Mouse (Mus musculus) limb, embryonic 12.5 days (tissue): ENCODE measurements around the gene 4930558K02Rik. TPM values are rescaled to one million over a fixed set of nuclear protein-coding genes. Genes with fewer than 3 reads are reported as not detected.
A peak's percentile ranks its signal among the peaks of the same experiment; 100 is the strongest.

ENCODE experiments used
- ATAC-seq: fragments of 200-750 bp; cut with Nextera tagmentation; 2 replicates; pipeline ENCODE4 v1.8.0; 2017; ENCODE audit warnings: low read depth, moderate TSS enrichment; ENCODE audit not compliant: insufficient number of reproducible peaks, insufficient read depth, low FRiP score, low TSS enrichment
- H3K27ac ChIP-seq: fragments of 300-500 bp; sonication (generic); 2 replicates; pipeline ENCODE4 v1.5.1; 2016; ENCODE audit warnings: mild to moderate bottlenecking, moderate library complexity
- H3K27me3 ChIP-seq: fragments of 300-500 bp; sonication (generic); 2 replicates; pipeline ENCODE4 v1.6.1; 2016; ENCODE audit warnings: mild to moderate bottlenecking, moderate library complexity
- H3K36me3 ChIP-seq: fragments of 300-500 bp; sonication (generic); 2 replicates; pipeline ENCODE4 v1.6.1; 2016; ENCODE audit warnings: mild to moderate bottlenecking, moderate library complexity
- H3K4me1 ChIP-seq: fragments of 300-500 bp; sonication (generic); replicated peaks from 2 replicates; pipeline ENCODE4 v1.6.1; 2016
- H3K4me2 ChIP-seq: fragments of 300-500 bp; sonication (generic); 2 replicates; pipeline ENCODE4 v1.6.1; 2016; ENCODE audit warnings: mild to moderate bottlenecking, moderate library complexity
- H3K4me3 ChIP-seq: fragments of 300-500 bp; sonication (generic); replicated peaks from 2 replicates; pipeline ENCODE4 v1.5.1; 2016; ENCODE audit warnings: mild to moderate bottlenecking
- H3K9ac ChIP-seq: fragments of 300-500 bp; sonication (generic); replicated peaks from 2 replicates; pipeline ENCODE4 v1.6.1; 2016; ENCODE audit warnings: mild to moderate bottlenecking, moderate library complexity
- H3K9me3 ChIP-seq: fragments of 300-500 bp; sonication (generic); 2 replicates; pipeline ENCODE4 v1.6.1; 2016; ENCODE audit warnings: mild to moderate bottlenecking, moderate library complexity
- WGBS: fragments of 180-500 bp; shearing (Covaris S2); methylation state at CpG from one replicate; pipeline ENCODE4 v1.1.7; 2016; 5-methylcytosine and 5-hydroxymethylcytosine counted together
- polyA plus RNA-seq: library from polyadenylated mRNA; unstranded; fragments of >200 nt; fragmentation: Nextera tagmentation; extraction: Ambion mirVana; gene quantifications from 2 replicates; pipeline ENCODE4 v1.2.1, GENCODE M21; 2016

The 4930558K02Rik gene
- polyA plus RNA-seq, 1 experiment from 2014 or later, result not detected

DNA sequence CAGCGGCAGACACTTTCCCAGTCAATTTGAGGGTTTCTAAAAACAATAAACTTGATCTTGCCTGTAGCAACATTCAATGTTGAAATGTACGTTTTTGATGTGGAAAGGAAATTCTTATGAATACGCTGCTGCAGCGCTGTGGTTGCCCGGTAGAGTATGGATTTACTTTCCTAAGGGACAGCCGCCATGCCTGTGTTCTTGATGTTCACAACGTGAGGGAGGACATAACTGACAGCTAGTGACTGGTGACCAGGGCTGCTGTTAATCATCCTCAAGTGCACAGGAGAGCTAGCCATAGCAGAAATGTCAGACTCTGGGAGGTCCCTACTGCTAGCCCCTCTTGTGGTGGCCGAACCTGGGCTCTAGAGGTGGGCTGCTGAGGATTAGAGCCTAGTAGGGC is 29.6 kb upstream of the 4930558K02Rik start:
- ATAC-seq, result no peak
- WGBS, result 20% methylated on average over 8 of the region's 8 CpGs
- Histone ChIP-seq H3K9ac (peak overlapping the region; percentile 44; the same call in 1 of the 2 replicates), H3K27me3 (no peaks in the 10 kb centered on the region), H3K4me2 (peak overlapping the region; percentile 38), H3K27ac (peak overlapping the region; percentile 99), H3K9me3 (no peaks in the 10 kb centered on the region), H3K4me1 (peaks cover 80% of the 10 kb centered on the region), H3K4me3 (no peak overlapping the region), H3K36me3 (peaks cover 4% of the 10 kb centered on the region; the same call in 1 of the 2 replicates)

DNA sequence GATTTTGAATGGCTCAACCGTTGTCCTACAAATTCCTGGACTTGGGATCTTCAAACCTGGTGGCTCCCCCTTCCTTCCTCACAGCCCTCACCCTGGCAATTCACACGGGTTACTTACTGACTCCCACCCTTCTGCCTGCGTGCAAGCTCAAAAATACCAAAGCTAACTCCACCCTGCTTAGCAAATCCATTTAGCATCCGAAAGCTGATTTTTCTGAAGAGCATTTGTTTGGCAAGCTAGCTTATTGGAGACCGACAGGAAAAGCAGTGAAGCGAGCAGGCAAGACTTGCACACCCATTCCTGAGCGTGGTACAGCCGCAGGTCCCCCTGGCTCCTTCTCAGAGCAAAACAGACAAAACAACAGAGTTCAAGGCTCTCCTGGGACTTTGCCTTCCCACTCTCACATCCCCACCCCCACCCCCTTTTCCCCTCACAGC is 29.2 kb upstream of the 4930558K02Rik start:
- H3K9me3 ChIP-seq, result no peaks in the 10 kb centered on the region
- peak overlapping the region; percentile 44 for H3K9ac ChIP-seq
- ATAC-seq, result peak; percentile 72; the same call in 1 of the 2 replicates
- peaks cover 4% of the 10 kb centered on the region; the same call in 1 of the 2 replicates for H3K36me3 ChIP-seq
- H3K4me2 ChIP-seq, result peak overlapping the region; percentile 38
- no peaks in the 10 kb centered on the region for H3K27me3 ChIP-seq
- peaks cover 80% of the 10 kb centered on the region for H3K4me1 ChIP-seq
- no peak overlapping the region for H3K4me3 ChIP-seq
- peak overlapping the region; percentile 99 for H3K27ac ChIP-seq
- 14% methylated on average over 8 of the region's 8 CpGs for WGBS

GRCm38 (mm10) chr1:162008208-162008607 is 28.8 kb upstream of the 4930558K02Rik start:
- Histone ChIP-seq H3K36me3 (peaks cover 4% of the 10 kb centered on the region; the same call in 1 of the 2 replicates), H3K27me3 (no peaks in the 10 kb centered on the region), H3K4me1 (peaks cover 80% of the 10 kb centered on the region), H3K27ac (peak overlapping the region; percentile 99), H3K4me3 (no peak overlapping the region), H3K9ac (peak overlapping the region; percentile 44), H3K9me3 (no peaks in the 10 kb centered on the region), H3K4me2 (peak overlapping the region; percentile 38)
- 16% methylated on average over 4 of the region's 4 CpGs for WGBS
- peak; percentile 74; the same call in 1 of the 2 replicates for ATAC-seq

GRCm38 (mm10) chr1:162006109-162006508 is 26.7 kb upstream of the 4930558K02Rik start:
- H3K4me3 ChIP-seq, result no peak overlapping the region
- 0 out of 2 replicates have a peak overlapping the region, but pooled peaks have one; percentile 7 for H3K4me2 ChIP-seq
- no peaks in the 10 kb centered on the region for H3K36me3 ChIP-seq
- H3K9me3 ChIP-seq, result no peaks in the 10 kb centered on the region
- 66% methylated on average over 9 of the region's 9 CpGs for WGBS
- peak overlapping the region; percentile 99 for H3K27ac ChIP-seq
- H3K4me1 ChIP-seq, result peaks cover 87% of the 10 kb centered on the region
- no peak for ATAC-seq
- H3K27me3 ChIP-seq, result no peaks in the 10 kb centered on the region
- no peak overlapping the region for H3K9ac ChIP-seq

- H3K27ac ChIP-seq, result peak overlapping the region; percentile 99
- peak overlapping the region; percentile 34 for H3K4me2 ChIP-seq
- no peaks in the 10 kb centered on the region for H3K36me3 ChIP-seq
- no peaks in the 10 kb centered on the region for H3K27me3 ChIP-seq
- no peak for ATAC-seq
- peak overlapping the region; percentile 50 for H3K9ac ChIP-seq
- peak overlapping the region; percentile 8; the same call in 1 of the 2 replicates for H3K4me3 ChIP-seq
- WGBS, result 43% methylated on average over 23 of the region's 23 CpGs
- H3K4me1 ChIP-seq, result peaks cover 92% of the 10 kb centered on the region
- no peaks in the 10 kb centered on the region for H3K9me3 ChIP-seq
Observed at GRCm38 (mm10) chr1:162004821-162005770, 25.7 kb upstream of the 4930558K02Rik start.

GRCm38 (mm10) chr1:162004518-162004780 is 25.0 kb upstream of the 4930558K02Rik start:
- 22% methylated on average over 7 of the region's 7 CpGs for WGBS
- ATAC-seq, result no peak
- Histone ChIP-seq H3K9ac (peak overlapping the region; percentile 50), H3K9me3 (no peaks in the 10 kb centered on the region), H3K27ac (peak overlapping the region; percentile 99), H3K4me2 (peak overlapping the region; percentile 34; the same call in 1 of the 2 replicates), H3K36me3 (no peaks in the 10 kb centered on the region), H3K4me3 (peak overlapping the region; percentile 8; the same call in 1 of the 2 replicates), H3K4me1 (peaks cover 90% of the 10 kb centered on the region), H3K27me3 (no peaks in the 10 kb centered on the region)

DNA sequence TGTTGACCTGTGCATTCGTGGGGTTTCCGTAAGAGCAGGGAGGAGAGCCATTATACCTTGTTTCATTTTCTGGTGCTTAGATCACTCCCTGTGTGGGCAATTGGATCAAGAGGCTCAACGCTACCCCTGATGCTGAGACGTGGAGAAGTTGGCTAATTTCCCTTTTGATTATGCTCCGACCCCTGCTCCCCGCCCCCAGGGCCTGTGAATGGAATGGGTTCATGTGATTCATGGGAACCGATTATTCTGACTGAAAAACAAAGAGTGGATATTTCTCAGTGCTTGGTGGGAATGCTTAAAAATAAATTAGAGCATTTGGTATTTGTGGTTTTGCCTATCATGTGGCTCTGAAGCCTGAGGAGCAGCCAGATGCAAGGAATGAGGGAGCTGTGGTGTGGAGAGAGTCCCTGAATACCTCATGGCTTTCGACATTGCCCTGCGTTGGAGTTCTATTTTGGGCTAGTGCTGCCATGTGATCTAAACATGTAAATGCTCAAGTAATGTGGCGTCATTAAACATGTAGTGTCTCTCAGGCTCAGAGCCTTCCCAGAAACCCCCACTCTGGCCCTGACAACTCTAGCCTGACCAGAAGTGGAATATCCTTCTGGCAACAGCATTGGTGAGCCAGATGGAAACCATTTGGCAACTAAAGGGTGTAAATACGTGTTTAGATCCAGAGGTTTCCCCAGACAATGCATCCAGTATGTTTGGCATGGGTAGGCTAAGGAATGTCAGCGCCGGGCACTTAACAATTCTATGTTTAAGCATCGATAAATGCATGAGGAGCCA is 24.5 kb upstream of the 4930558K02Rik start:
- Histone ChIP-seq H3K4me2 (0 out of 2 replicates have a peak overlapping the region, but pooled peaks have one; percentile 34), H3K27me3 (no peaks in the 10 kb centered on the region), H3K27ac (peak overlapping the region; percentile 99), H3K9me3 (no peaks in the 10 kb centered on the region), H3K36me3 (no peaks in the 10 kb centered on the region), H3K4me1 (peaks cover 90% of the 10 kb centered on the region), H3K9ac (peak overlapping the region; percentile 50; the same call in 1 of the 2 replicates), H3K4me3 (no peak overlapping the region)
- no peak for ATAC-seq
- WGBS, result 53% methylated on average over 14 of the region's 14 CpGs

DNA sequence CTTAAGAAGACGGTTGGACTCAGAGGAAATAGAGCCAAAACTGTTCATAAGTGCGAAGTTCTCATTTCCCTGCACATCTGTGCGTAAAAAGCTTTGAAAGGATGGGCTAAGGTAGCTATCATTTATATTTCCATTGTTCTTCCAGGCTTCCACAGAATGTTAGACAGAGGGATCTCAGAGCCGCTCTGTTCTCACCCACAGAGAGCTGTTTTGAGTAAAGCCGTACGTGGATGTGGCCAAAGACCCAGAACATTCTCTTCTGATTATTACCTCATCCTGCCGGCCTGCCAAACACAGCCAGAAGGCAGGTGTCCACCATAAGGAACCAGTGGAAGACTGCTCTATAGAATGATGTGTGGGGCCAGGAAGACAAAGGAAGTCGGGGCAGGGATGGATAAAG is 21.9 kb upstream of the 4930558K02Rik start:
- H3K27ac ChIP-seq, result peak overlapping the region; percentile 99
- H3K9ac ChIP-seq, result no peak overlapping the region
- H3K36me3 ChIP-seq, result no peaks in the 10 kb centered on the region
- no peak overlapping the region for H3K4me2 ChIP-seq
- H3K27me3 ChIP-seq, result no peaks in the 10 kb centered on the region
- 28% methylated on average over 8 of the region's 8 CpGs for WGBS
- H3K4me1 ChIP-seq, result peaks cover 67% of the 10 kb centered on the region
- no peaks in the 10 kb centered on the region for H3K9me3 ChIP-seq
- H3K4me3 ChIP-seq, result no peak overlapping the region
- ATAC-seq, result 0 out of 2 replicates have a peak, but pooled peaks have one; percentile 27

- no peaks in the 10 kb centered on the region for H3K27me3 ChIP-seq
- ATAC-seq, result peak; percentile 90
- no peak overlapping the region for H3K4me3 ChIP-seq
- peak overlapping the region; percentile 23 for H3K4me2 ChIP-seq
- H3K9me3 ChIP-seq, result no peaks in the 10 kb centered on the region
- H3K9ac ChIP-seq, result peak overlapping the region; percentile 47
- peaks cover 57% of the 10 kb centered on the region for H3K4me1 ChIP-seq
- peak overlapping the region; percentile 99 for H3K27ac ChIP-seq
- 2% methylated on average over 4 of the region's 4 CpGs for WGBS
- no peaks in the 10 kb centered on the region for H3K36me3 ChIP-seq
Observed at GRCm38 (mm10) chr1:161999882-162000371, 20.5 kb upstream of the 4930558K02Rik start.

DNA sequence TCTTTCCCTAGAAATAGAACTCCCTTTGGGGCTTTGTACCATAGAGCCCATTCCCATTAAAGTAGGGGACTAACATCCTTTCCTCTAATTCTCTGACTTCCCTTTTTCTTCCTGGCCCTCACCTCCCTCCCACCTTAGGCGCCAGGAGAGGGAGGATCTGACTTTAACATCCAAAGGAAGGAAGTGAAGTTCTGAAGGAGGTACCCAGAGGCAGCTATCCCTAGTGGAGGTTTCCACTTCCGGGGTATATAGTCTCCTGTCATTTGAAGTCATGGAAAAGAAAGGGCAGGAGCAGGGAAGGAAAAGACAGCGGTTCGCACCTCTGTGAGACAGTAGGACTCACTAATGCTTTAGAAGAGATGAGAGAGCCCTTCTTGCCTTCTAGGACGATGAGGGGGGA is 19.9 kb upstream of the 4930558K02Rik start:
- no peak for ATAC-seq
- Histone ChIP-seq H3K27ac (peak overlapping the region; percentile 99), H3K4me1 (peaks cover 51% of the 10 kb centered on the region), H3K9ac (peak overlapping the region; percentile 47), H3K36me3 (no peaks in the 10 kb centered on the region), H3K9me3 (no peaks in the 10 kb centered on the region), H3K4me3 (no peak overlapping the region), H3K4me2 (peak overlapping the region; percentile 23), H3K27me3 (no peaks in the 10 kb centered on the region)
- WGBS, result 36% methylated on average over 5 of the region's 5 CpGs

DNA sequence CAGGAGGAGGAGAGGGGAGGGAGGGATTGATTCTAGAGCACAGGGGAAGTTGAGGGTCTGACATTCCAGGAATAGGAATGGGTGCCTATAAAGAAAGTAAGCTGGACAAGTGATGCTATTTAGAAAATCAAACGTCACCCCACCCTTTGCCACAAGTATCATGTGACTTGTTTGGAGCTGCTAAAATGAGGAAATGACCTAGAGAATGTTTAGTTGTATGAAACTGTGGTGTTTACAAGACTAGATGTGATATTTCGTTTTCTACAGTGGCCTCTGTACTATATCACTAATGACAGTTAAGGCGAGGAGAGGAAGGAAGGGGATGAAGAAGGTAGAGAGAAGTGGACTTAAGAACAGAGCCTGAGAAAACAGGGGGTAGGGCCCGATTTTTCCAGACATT is 19.3 kb upstream of the 4930558K02Rik start:
- H3K4me2 ChIP-seq, result no peak overlapping the region
- H3K4me1 ChIP-seq, result peaks cover 45% of the 10 kb centered on the region
- H3K9ac ChIP-seq, result no peak overlapping the region
- H3K9me3 ChIP-seq, result no peaks in the 10 kb centered on the region
- no peak for ATAC-seq
- no peaks in the 10 kb centered on the region for H3K27me3 ChIP-seq
- H3K27ac ChIP-seq, result peak overlapping the region; percentile 99
- WGBS, result 51% methylated on average over 4 of the region's 4 CpGs
- H3K36me3 ChIP-seq, result no peaks in the 10 kb centered on the region
- no peak overlapping the region for H3K4me3 ChIP-seq
